Mouse (Mus musculus): ENCODE results near the gene Rft1. TPM values are rescaled to one million over a fixed set of nuclear protein-coding genes. Genes with fewer than 3 reads are reported as not detected.
A peak's percentile ranks its signal among the peaks of the same experiment; 100 is the strongest.

Gene Rft1
- polyA plus RNA-seq, 1 experiment from 2014 or later, result 14.7 TPM

DNA sequence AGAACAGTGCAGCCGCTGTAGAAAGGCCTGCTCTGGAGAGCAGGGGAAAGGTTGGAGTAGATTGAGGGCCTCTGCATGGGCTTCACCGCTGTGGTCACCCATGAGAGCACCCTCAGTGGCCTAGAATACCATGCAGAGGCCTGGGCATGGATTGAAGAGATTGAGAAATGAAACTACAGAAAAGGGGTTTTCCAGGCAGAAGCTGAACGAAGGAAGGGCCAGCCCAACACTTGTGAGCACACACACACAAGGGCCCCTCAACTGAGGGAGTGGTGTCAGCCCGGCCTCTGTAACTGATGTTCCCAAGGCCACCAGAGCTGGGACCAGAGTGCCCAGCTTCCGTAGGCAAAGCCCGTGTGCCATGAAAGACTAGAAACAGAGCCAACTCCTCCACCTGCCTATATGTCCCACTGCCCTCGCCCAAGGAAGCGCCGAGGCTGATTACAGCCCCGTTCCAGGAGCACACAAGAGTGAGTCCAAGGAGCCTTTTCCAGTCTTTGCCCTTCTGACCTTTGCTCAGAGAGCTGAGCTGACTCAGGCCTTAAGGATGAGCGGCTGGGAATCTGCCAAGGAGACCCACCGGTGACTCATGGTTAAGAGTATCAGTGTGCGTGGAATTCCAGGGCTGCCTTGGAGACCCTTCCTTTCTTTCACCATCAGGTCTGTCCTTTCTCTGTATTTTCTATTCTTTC is 18.8 kb upstream of the Rft1 start:
- no peaks in the 10 kb centered on the region for H3K9me3 ChIP-seq
- no peak for DNase-seq (ENCODE audit: extremely low spot score, low spot score)
- 84% methylated on average over 13 of the region's 13 CpGs for WGBS

GRCm38 (mm10) chr14:30636499-30636898 is 17.7 kb upstream of the Rft1 start:
- Histone ChIP-seq H3K27ac (no peak overlapping the region), H3K36me3 (replicated peaks) (no peaks in the 10 kb centered on the region), H3K4me3 (no peak overlapping the region), H3K4me1 (peaks cover 27% of the 10 kb centered on the region), H3K9me3 (no peaks in the 10 kb centered on the region), H3K27me3 (ENCODE audit: poor library complexity, severe bottlenecking) (no peaks in the 10 kb centered on the region)
- 82% methylated on average over 9 of the region's 9 CpGs for whole genome bisulfite sequencing
- DNase-seq (ENCODE audit: extremely low spot score, low spot score), result no peak

More for the DNA sequence above, 18.8 kb upstream of the Rft1 start:
- Histone ChIP-seq H3K27ac (peak overlapping the region; percentile 8; the same call in 1 of the 2 replicates), H3K4me1 (peaks cover 33% of the 10 kb centered on the region), H3K27me3 (ENCODE audit: poor library complexity, severe bottlenecking) (no peaks in the 10 kb centered on the region), H3K36me3 (replicated peaks) (no peaks in the 10 kb centered on the region), H3K4me3 (no peak overlapping the region)

DNA sequence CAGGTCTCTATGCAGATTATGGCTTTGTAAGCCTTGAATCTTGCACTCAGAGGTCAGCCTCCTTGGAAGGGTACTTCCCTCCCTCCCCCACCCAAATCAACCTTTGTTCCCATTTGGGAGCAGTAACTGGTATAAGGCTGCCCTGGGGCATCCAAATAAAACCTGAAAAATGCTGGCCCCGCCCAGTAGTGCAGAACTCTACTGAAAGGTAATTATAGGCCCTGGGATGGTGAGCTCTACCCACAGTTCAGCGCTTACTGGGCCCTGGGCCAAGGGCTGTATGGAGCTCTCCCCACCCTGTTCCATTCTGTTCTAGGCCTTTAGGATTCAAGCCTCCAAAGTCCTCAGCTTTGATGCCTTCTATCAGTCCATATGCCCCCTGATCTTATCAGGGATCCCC is 17.1 kb upstream of the Rft1 start:
- Histone ChIP-seq H3K27ac (no peak overlapping the region), H3K4me1 (peaks cover 22% of the 10 kb centered on the region), H3K4me3 (no peak overlapping the region), H3K27me3 (ENCODE audit: poor library complexity, severe bottlenecking) (no peaks in the 10 kb centered on the region), H3K36me3 (replicated peaks) (no peaks in the 10 kb centered on the region), H3K9me3 (no peaks in the 10 kb centered on the region)
- no peak for DNase-seq (ENCODE audit: extremely low spot score, low spot score)
- 66% methylated on average over 2 of the region's 2 CpGs for WGBS

GRCm38 (mm10) chr14:30638009-30638408 is 16.2 kb upstream of the Rft1 start:
- H3K36me3 ChIP-seq (replicated peaks), result no peaks in the 10 kb centered on the region
- peaks cover 17% of the 10 kb centered on the region for H3K4me1 ChIP-seq
- H3K27me3 ChIP-seq (ENCODE audit: poor library complexity, severe bottlenecking), result no peaks in the 10 kb centered on the region
- no peaks in the 10 kb centered on the region for H3K9me3 ChIP-seq
- H3K4me3 ChIP-seq, result no peak overlapping the region
- H3K27ac ChIP-seq, result no peak overlapping the region
- WGBS, result 85% methylated on average over 4 of the region's 4 CpGs
- no peak for DNase-seq (ENCODE audit: extremely low spot score, low spot score)

- Histone ChIP-seq H3K27me3 (ENCODE audit: poor library complexity, severe bottlenecking) (no peaks in the 10 kb centered on the region), H3K36me3 (replicated peaks) (no peaks in the 10 kb centered on the region), H3K4me3 (no peak overlapping the region), H3K4me1 (peaks cover 17% of the 10 kb centered on the region), H3K27ac (no peak overlapping the region), H3K9me3 (no peaks in the 10 kb centered on the region)
- 86% methylated on average over 4 of the region's 4 CpGs for WGBS
- no peak for DNase-seq (ENCODE audit: extremely low spot score, low spot score)
These were observed 15.5 kb upstream of the Rft1 start for GRCm38 (mm10) chr14:30638686-30639085.

DNA sequence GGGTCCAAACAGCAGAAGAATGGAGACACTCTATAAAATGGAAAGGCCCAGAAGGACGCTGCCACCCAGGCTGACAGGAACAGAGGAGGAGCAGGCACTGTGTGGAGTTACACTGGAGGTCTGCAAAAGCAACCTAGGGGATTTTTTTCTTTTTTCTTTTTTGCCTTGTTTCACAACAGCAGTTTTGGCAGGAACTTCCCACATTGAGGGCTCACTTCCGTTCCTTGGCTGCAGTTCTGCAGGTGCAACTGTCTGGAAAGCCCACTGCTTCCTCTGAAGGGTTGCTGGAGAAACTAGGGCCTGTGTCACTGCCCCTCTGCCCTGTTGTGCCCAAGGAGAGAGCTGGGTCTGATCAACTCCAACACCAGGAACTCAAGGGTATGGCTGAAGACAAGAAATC is 12.4 kb upstream of the Rft1 start:
- Histone ChIP-seq H3K4me3 (no peak overlapping the region), H3K36me3 (replicated peaks) (no peaks in the 10 kb centered on the region), H3K27ac (no peak overlapping the region), H3K27me3 (ENCODE audit: poor library complexity, severe bottlenecking) (no peaks in the 10 kb centered on the region), H3K9me3 (no peaks in the 10 kb centered on the region), H3K4me1 (peaks cover 11% of the 10 kb centered on the region)
- DNase-seq (ENCODE audit: extremely low spot score, low spot score), result no peak
- WGBS, result 70% methylated on average over 2 of the region's 2 CpGs

GRCm38 (mm10) chr14:30644026-30644425 is 10.1 kb upstream of the Rft1 start:
- H3K4me3 ChIP-seq, result no peak overlapping the region
- H3K27ac ChIP-seq, result no peak overlapping the region
- H3K9me3 ChIP-seq, result no peaks in the 10 kb centered on the region
- H3K4me1 ChIP-seq, result no peaks in the 10 kb centered on the region
- 83% methylated on average over 2 of the region's 2 CpGs for WGBS
- DNase-seq (ENCODE audit: extremely low spot score, low spot score), result no peak
- no peaks in the 10 kb centered on the region for H3K27me3 ChIP-seq (ENCODE audit: poor library complexity, severe bottlenecking)
- H3K36me3 ChIP-seq (replicated peaks), result no peaks in the 10 kb centered on the region

- Histone ChIP-seq H3K27ac (no peak overlapping the region), H3K4me3 (no peak overlapping the region), H3K9me3 (no peaks in the 10 kb centered on the region), H3K36me3 (replicated peaks) (no peaks in the 10 kb centered on the region), H3K27me3 (ENCODE audit: poor library complexity, severe bottlenecking) (no peaks in the 10 kb centered on the region), H3K4me1 (no peaks in the 10 kb centered on the region)
- WGBS, result 78% methylated on average over 8 of the region's 8 CpGs
- no peak for DNase-seq (ENCODE audit: extremely low spot score, low spot score)
These were observed 9.1 kb upstream of the Rft1 start for GRCm38 (mm10) chr14:30645066-30645465.

- no peak for DNase-seq (ENCODE audit: extremely low spot score, low spot score)
- H3K27me3 ChIP-seq (ENCODE audit: poor library complexity, severe bottlenecking), result no peaks in the 10 kb centered on the region
- H3K4me1 ChIP-seq, result no peaks in the 10 kb centered on the region
- H3K9me3 ChIP-seq, result no peaks in the 10 kb centered on the region
- no peak overlapping the region for H3K27ac ChIP-seq
- H3K4me3 ChIP-seq, result no peak overlapping the region
- WGBS, result 95% methylated on average over 1 of the region's 1 CpGs
- no peaks in the 10 kb centered on the region for H3K36me3 ChIP-seq (replicated peaks)
These were observed 7.7 kb upstream of the Rft1 start for GRCm38 (mm10) chr14:30646486-30646885.

- Histone ChIP-seq H3K4me1 (peaks cover 2% of the 10 kb centered on the region; the same call in 1 of the 2 replicates), H3K27me3 (ENCODE audit: poor library complexity, severe bottlenecking) (no peaks in the 10 kb centered on the region), H3K9me3 (no peaks in the 10 kb centered on the region), H3K4me3 (no peak overlapping the region), H3K36me3 (replicated peaks) (no peaks in the 10 kb centered on the region), H3K27ac (no peak overlapping the region)
- WGBS, result 74% methylated on average over 3 of the region's 3 CpGs
- no peak for DNase-seq (ENCODE audit: extremely low spot score, low spot score)
These were observed 5.7 kb upstream of the Rft1 start for GRCm38 (mm10) chr14:30648478-30648877.

DNA sequence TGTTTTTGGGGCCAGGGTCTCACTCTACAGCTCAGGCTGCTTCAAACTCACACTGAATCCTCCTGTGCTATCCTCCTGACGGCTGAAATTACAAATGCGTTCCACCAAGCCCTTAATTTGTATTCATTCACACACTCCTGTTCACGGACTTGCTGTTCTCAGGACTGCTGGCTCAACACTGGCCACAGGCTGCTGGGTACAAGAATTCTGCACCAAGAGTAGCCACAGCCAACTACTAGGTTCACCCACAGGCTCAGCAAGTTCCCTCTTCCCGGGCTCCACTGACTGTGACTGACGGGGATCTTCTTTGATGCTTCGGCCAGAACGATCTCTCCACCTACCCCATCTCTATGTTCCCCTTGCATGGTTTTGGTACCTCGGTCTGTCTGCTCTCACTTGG is 4.4 kb upstream of the Rft1 start:
- Histone ChIP-seq H3K9me3 (no peaks in the 10 kb centered on the region), H3K27me3 (ENCODE audit: poor library complexity, severe bottlenecking) (no peaks in the 10 kb centered on the region), H3K36me3 (replicated peaks) (no peaks in the 10 kb centered on the region), H3K4me3 (no peak overlapping the region), H3K4me1 (peaks cover 8% of the 10 kb centered on the region), H3K27ac (no peak overlapping the region)
- DNase-seq (ENCODE audit: extremely low spot score, low spot score), result no peak
- whole genome bisulfite sequencing, result 83% methylated on average over 8 of the region's 8 CpGs

- DNase-seq (ENCODE audit: extremely low spot score, low spot score), result no peak
- Histone ChIP-seq H3K9me3 (no peaks in the 10 kb centered on the region), H3K4me1 (peaks cover 12% of the 10 kb centered on the region), H3K36me3 (replicated peaks) (no peaks in the 10 kb centered on the region), H3K4me3 (no peak overlapping the region), H3K27ac (no peak overlapping the region), H3K27me3 (ENCODE audit: poor library complexity, severe bottlenecking) (no peaks in the 10 kb centered on the region)
- 28% methylated on average over 4 of the region's 4 CpGs for WGBS
These were observed 3.2 kb upstream of the Rft1 start for GRCm38 (mm10) chr14:30650969-30651368.

GRCm38 (mm10) chr14:30654691-30655228 is 600 bp downstream of the Rft1 start:
- peak overlapping the region; percentile 99 for H3K27ac ChIP-seq

More at GRCm38 (mm10) chr14:30654691-30655228, 600 bp downstream of the Rft1 start:
- whole genome bisulfite sequencing, result 46% methylated on average over 4 of the region's 4 CpGs
- H3K4me1 ChIP-seq, result peaks cover 12% of the 10 kb centered on the region
- no peak for DNase-seq (ENCODE audit: extremely low spot score, low spot score)
- peak overlapping the region; percentile 97 for H3K4me3 ChIP-seq
- H3K36me3 ChIP-seq (replicated peaks), result peaks cover 14% of the 10 kb centered on the region
- no peaks in the 10 kb centered on the region for H3K9me3 ChIP-seq
- H3K27me3 ChIP-seq (ENCODE audit: poor library complexity, severe bottlenecking), result no peaks in the 10 kb centered on the region

Measured in forebrain, embryonic 10.5 days (tissue).